Mouse (Mus musculus): ENCODE data around the gene Cpa4.

DNA sequence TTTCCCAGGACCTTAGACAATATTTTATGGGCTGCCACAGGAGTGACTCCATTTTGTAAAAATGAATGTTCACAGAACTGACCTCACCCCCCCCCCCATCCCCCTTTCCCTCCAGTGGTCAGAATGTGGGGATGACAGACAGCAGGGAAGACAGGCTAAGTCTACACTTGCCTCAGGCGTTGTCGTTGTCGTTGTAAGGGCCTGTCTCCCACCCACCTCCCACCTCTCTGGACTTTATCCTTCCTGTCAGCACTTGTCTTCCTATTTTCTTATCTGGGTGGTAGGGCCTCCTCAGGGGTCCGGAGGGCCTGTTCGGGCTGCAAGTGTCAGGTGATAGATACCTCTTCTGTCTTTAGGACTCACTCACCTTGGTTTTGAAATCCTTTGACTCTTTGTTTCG lies 25.9 kb upstream of the Cpa4 start:
- TF ChIP-seq POLR2A (IDR thresholded peaks at IDR 0.05; ENCODE audit: extremely low read depth, insufficient read depth, low read length), result no peak
- TF ChIP-seq CTCF (IDR thresholded peaks at IDR 0.05; ENCODE audit: extremely low read depth, insufficient read depth, low read length), result no peak
